Mouse (Mus musculus): ENCODE measurements around the gene Mfap5. TPM values are rescaled to one million over a fixed set of nuclear protein-coding genes. Genes with fewer than 3 reads are reported as not detected.
"Not testable (repeated sequence)": the region's sequence is repeated elsewhere in the genome, so short reads cannot be mapped to it uniquely, and the experiment has no call there.

Mfap5 gene
- polyA plus RNA-seq, 1 experiment from 2014 or later: 98.8 TPM

DNA sequence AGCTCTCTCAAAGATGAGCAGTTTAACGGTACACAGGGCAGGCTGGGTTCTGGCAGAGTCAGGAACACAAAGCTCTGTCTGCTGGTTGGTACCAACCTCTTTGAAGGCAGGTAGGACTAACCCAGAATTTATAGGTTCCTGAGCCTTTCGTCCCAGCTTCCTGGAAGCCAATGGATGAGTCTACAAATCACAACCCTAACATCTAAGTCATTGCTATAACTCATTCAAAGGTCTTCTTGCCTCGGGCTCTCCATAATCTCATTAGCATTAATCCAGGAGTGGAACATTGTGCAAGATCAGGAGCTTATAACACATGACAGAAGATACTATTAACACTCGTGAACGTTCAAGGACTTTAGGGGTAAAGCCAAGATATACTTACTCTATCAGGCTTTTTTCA lies 7.0 kb upstream of the Mfap5 start, which contains the start of gene Rimklb:
Rimklb (minus strand) TSS at position 101 of the 400 bp plus-strand sequence.
- Histone ChIP-seq H3K27ac (replicated peaks; ENCODE audit: low read depth, low read length) (no peak within 1 kb of the TSS), H3K27me3 (replicated peaks; ENCODE audit: control insufficient read depth, insufficient read depth, low read length) (no peaks in the 10 kb centered on the region), H3K4me1 (ENCODE audit: control insufficient read depth, insufficient read depth, low read length) (peaks cover 12% of the 10 kb centered on the region; the same call in 1 of the 2 replicates), H3K36me3 (ENCODE audit: control insufficient read depth, insufficient read depth, low read length) (no peaks in the 10 kb centered on the region), H3K9ac (ENCODE audit: low read depth, low read length) (no peak within 1 kb of the TSS), H3K4me3 (ENCODE audit: low read depth, low read length) (no peak within 1 kb of the TSS), H3K9me3 (ENCODE audit: control insufficient read depth, low read length) (no peaks in the 10 kb centered on the region), H3K4me2 (ENCODE audit: low read depth, low read length) (no peak within 1 kb of the TSS)
- 80% methylated on average over 5 of the region's 5 CpGs for WGBS
- no peak for DNase-seq (ENCODE audit: low spot score)
- ATAC-seq (ENCODE audit: low read depth): no peak

- H3K27ac ChIP-seq (replicated peaks; ENCODE audit: low read depth, low read length): no peak overlapping the region
- no peak overlapping the region for H3K4me3 ChIP-seq (ENCODE audit: low read depth, low read length)
- H3K27me3 ChIP-seq (replicated peaks; ENCODE audit: control insufficient read depth, insufficient read depth, low read length): no peaks in the 10 kb centered on the region
- no peak for ATAC-seq (ENCODE audit: low read depth)
- no peak for DNase-seq (ENCODE audit: low spot score)
- H3K36me3 ChIP-seq (ENCODE audit: control insufficient read depth, insufficient read depth, low read length): no peaks in the 10 kb centered on the region
- H3K4me2 ChIP-seq (ENCODE audit: low read depth, low read length): no peak overlapping the region
- H3K9me3 ChIP-seq (ENCODE audit: control insufficient read depth, low read length): no peaks in the 10 kb centered on the region
- no peak overlapping the region for H3K9ac ChIP-seq (ENCODE audit: low read depth, low read length)
- 63% methylated on average over 4 of the region's 4 CpGs for whole genome bisulfite sequencing
- H3K4me1 ChIP-seq (ENCODE audit: control insufficient read depth, insufficient read depth, low read length): no peaks in the 10 kb centered on the region
Measured at GRCm38 (mm10) chr6:122505041-122505440, 604 bp upstream of the Mfap5 start.

DNA sequence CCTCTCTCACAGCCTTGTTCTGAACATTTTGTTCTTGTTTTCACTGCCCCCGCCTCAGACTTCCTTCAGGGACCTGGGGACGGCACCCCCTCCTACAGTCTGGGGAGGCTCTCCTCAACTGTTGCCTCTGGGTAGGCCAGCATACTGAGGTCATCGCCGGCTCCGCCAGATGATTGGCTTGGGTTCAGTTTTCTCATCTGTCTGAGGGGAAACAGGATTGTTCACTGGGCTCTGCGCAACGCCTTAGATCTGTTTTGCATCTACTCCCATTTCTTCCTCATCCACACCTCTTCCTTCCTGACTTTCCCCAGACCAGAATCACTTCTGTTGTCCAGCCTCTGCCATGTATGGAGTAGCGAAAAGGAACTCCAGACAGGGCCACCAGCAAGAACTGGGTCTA lies 2.8 kb downstream of the Mfap5 start:
- H3K36me3 ChIP-seq (ENCODE audit: control insufficient read depth, insufficient read depth, low read length): no peaks in the 10 kb centered on the region
- peak; percentile 71; the same call in 1 of the 2 replicates for ATAC-seq (ENCODE audit: low read depth)

DNA sequence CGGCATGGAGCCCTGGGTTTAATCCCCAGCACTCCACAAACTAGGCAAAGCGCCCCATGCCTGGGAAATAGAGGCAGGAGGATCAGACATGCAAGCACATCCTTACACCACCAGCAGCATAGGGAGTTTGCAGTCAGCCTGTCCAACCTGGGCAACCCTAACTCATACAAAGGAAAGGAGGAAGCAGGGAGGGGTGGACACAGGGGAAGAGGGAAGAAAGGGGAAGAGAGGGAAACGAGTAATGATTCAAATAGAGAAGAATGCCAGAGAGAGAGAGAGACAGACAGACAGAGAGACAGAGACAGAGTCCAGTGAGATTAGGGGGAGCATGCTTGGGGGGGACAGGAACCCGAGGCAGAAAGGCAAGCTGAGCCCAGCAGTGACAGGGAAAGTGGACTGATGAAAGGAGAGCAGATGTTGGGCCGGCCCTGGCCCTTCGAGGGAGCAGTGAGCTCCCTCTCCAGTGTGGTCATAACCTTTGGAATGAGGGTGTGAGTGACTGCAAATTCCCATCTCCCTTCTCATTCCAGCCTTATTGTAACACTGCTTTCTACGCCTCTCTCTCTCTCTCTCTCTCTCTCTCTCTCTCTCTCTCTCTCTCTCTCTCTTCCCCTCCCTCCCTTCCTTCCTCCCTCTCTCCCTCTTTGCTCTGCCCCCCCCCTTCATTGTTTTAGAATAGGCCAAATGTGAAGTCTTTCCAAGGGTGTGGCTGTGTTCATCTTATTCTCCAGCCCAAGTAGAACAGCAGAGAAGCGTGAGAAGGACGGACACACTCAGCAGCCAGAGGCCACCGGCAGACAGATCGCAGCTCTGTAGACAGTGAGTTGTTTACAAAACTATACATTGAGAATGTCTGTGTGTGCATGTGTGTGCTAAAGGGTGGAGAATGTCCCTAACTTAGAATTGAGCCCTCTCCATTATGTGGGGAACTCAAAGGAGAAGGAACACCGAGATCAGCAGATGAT lies 7.6 kb downstream of the Mfap5 start:
- Histone ChIP-seq H3K4me2 (ENCODE audit: low read depth, low read length) (no peak overlapping the region), H3K27ac (replicated peaks; ENCODE audit: low read depth, low read length) (no peak overlapping the region), H3K27me3 (replicated peaks; ENCODE audit: control insufficient read depth, insufficient read depth, low read length) (no peaks in the 10 kb centered on the region), H3K36me3 (ENCODE audit: control insufficient read depth, insufficient read depth, low read length) (no peaks in the 10 kb centered on the region), H3K4me3 (ENCODE audit: low read depth, low read length) (no peak overlapping the region), H3K4me1 (ENCODE audit: control insufficient read depth, insufficient read depth, low read length) (no peaks in the 10 kb centered on the region), H3K9me3 (ENCODE audit: control insufficient read depth, low read length) (no peaks in the 10 kb centered on the region), H3K9ac (ENCODE audit: low read depth, low read length) (no peak overlapping the region)
- 54% methylated on average over 12 of the region's 12 CpGs for WGBS
- DNase-seq (ENCODE audit: low spot score) (no peak), ATAC-seq (ENCODE audit: low read depth) (no peak)

More for the DNA sequence above, 2.8 kb downstream of the Mfap5 start:
- no peaks in the 10 kb centered on the region for H3K4me1 ChIP-seq (ENCODE audit: control insufficient read depth, insufficient read depth, low read length)
- no peak overlapping the region for H3K4me2 ChIP-seq (ENCODE audit: low read depth, low read length)
- WGBS: 52% methylated on average over 8 of the region's 8 CpGs
- H3K27ac ChIP-seq (replicated peaks; ENCODE audit: low read depth, low read length): 0 out of 2 replicates have a peak overlapping the region, but pooled peaks have one; percentile 15
- H3K9ac ChIP-seq (ENCODE audit: low read depth, low read length): no peak overlapping the region
- H3K27me3 ChIP-seq (replicated peaks; ENCODE audit: control insufficient read depth, insufficient read depth, low read length): no peaks in the 10 kb centered on the region
- peak; percentile 70 for DNase-seq (ENCODE audit: low spot score)
- H3K9me3 ChIP-seq (ENCODE audit: control insufficient read depth, low read length): no peaks in the 10 kb centered on the region
- H3K4me3 ChIP-seq (ENCODE audit: low read depth, low read length): no peak overlapping the region

DNA sequence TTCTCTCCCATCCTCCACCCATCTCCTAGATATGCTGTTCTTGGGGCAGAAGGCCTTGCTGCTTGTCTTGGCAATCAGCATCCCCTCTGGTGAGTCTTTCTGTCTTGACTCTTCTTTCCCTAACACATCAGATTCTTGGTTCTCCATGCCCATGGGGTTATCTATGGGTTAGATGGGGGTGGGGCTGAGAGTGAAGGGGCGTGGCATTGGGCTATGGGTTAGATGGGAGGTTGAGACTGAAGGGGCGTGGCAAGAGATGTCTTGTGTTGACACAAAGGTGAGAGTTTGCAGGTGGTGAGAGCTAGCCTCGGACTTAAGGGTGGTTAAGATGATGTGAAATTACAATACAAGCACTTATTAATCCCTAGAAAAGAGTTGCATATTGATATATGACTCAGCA lies 8.7 kb downstream of the Mfap5 start:
- WGBS: 63% methylated on average over 3 of the region's 3 CpGs
- no peaks in the 10 kb centered on the region for H3K27me3 ChIP-seq (replicated peaks; ENCODE audit: control insufficient read depth, insufficient read depth, low read length)
- no peaks in the 10 kb centered on the region for H3K9me3 ChIP-seq (ENCODE audit: control insufficient read depth, low read length)
- ATAC-seq (ENCODE audit: low read depth): no peak
- no peak overlapping the region for H3K4me3 ChIP-seq (ENCODE audit: low read depth, low read length)
- DNase-seq (ENCODE audit: low spot score): no peak
- no peak overlapping the region for H3K4me2 ChIP-seq (ENCODE audit: low read depth, low read length)
- no peaks in the 10 kb centered on the region for H3K4me1 ChIP-seq (ENCODE audit: control insufficient read depth, insufficient read depth, low read length)
- no peak overlapping the region for H3K27ac ChIP-seq (replicated peaks; ENCODE audit: low read depth, low read length)
- H3K9ac ChIP-seq (ENCODE audit: low read depth, low read length): no peak overlapping the region
- H3K36me3 ChIP-seq (ENCODE audit: control insufficient read depth, insufficient read depth, low read length): no peaks in the 10 kb centered on the region

GRCm38 (mm10) chr6:122515762-122516161 lies 10.1 kb downstream of the Mfap5 start:
- not testable (repeated sequence) for H3K27ac ChIP-seq (replicated peaks; ENCODE audit: low read depth, low read length); H3K4me3 ChIP-seq (ENCODE audit: low read depth, low read length); ATAC-seq (ENCODE audit: low read depth); H3K36me3 ChIP-seq (ENCODE audit: control insufficient read depth, insufficient read depth, low read length); H3K9ac ChIP-seq (ENCODE audit: low read depth, low read length); H3K4me1 ChIP-seq (ENCODE audit: control insufficient read depth, insufficient read depth, low read length); H3K27me3 ChIP-seq (replicated peaks; ENCODE audit: control insufficient read depth, insufficient read depth, low read length); H3K4me2 ChIP-seq (ENCODE audit: low read depth, low read length); H3K9me3 ChIP-seq (ENCODE audit: control insufficient read depth, low read length); DNase-seq (ENCODE audit: low spot score)
- WGBS: 98% methylated on average over 2 of the region's 2 CpGs

DNA sequence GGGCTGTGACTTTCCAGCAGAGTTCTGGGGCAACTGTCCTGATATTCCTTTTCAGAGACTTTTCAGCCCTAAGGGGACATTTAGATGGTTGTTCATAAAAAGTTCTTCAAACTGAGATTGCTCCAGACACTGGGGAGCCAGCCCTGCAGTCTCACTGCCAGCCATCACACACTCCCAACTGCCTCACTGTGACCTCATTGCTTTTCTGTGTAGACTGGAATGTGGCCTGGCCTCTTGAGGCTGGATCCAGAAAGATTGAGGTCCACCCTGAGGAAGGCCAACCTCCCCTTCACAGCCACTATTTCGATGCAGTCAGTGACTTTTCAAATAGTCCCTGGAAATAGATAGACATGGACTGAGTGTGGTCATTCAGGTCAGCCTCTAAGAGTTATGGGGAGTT lies 12.0 kb downstream of the Mfap5 start:
- Histone ChIP-seq H3K9me3 (ENCODE audit: control insufficient read depth, low read length) (no peaks in the 10 kb centered on the region), H3K27ac (replicated peaks; ENCODE audit: low read depth, low read length) (no peak overlapping the region), H3K4me3 (ENCODE audit: low read depth, low read length) (no peak overlapping the region), H3K4me1 (ENCODE audit: control insufficient read depth, insufficient read depth, low read length) (no peaks in the 10 kb centered on the region), H3K36me3 (ENCODE audit: control insufficient read depth, insufficient read depth, low read length) (no peaks in the 10 kb centered on the region), H3K9ac (ENCODE audit: low read depth, low read length) (no peak overlapping the region), H3K27me3 (replicated peaks; ENCODE audit: control insufficient read depth, insufficient read depth, low read length) (no peaks in the 10 kb centered on the region), H3K4me2 (ENCODE audit: low read depth, low read length) (no peak overlapping the region)
- 68% methylated on average over 1 of the region's 1 CpGs for WGBS
- DNase-seq (ENCODE audit: low spot score) (no peak), ATAC-seq (ENCODE audit: low read depth) (no peak)

GRCm38 (mm10) chr6:122519384-122519783 lies 13.7 kb downstream of the Mfap5 start:
- H3K27me3 ChIP-seq (replicated peaks; ENCODE audit: control insufficient read depth, insufficient read depth, low read length): no peaks in the 10 kb centered on the region
- DNase-seq (ENCODE audit: low spot score) (peak; percentile 48), ATAC-seq (ENCODE audit: low read depth) (no peak)
- H3K27ac ChIP-seq (replicated peaks; ENCODE audit: low read depth, low read length): no peak overlapping the region
- no peak overlapping the region for H3K9ac ChIP-seq (ENCODE audit: low read depth, low read length)
- no peaks in the 10 kb centered on the region for H3K9me3 ChIP-seq (ENCODE audit: control insufficient read depth, low read length)
- WGBS: 15% methylated on average over 2 of the region's 2 CpGs
- H3K4me3 ChIP-seq (ENCODE audit: low read depth, low read length): no peak overlapping the region
- no peaks in the 10 kb centered on the region for H3K36me3 ChIP-seq (ENCODE audit: control insufficient read depth, insufficient read depth, low read length)
- H3K4me2 ChIP-seq (ENCODE audit: low read depth, low read length): no peak overlapping the region
- H3K4me1 ChIP-seq (ENCODE audit: control insufficient read depth, insufficient read depth, low read length): no peaks in the 10 kb centered on the region

All from embryonic facial prominence, embryonic 14.5 days (tissue).